Mouse (Mus musculus) CD4-positive, CD25-positive, alpha-beta regulatory T cell, adult 2 months (primary cell): ENCODE results near the gene Hic1.

Experiments
- DNase-seq: peaks from one replicate; pipeline ENCODE4 v3.0.0-alpha.2; 2012; ENCODE audit warnings: low read depth, low spot score

Hic1 gene

GRCm38 (mm10) chr11:75148332-75149035, 20.8 kb downstream of the Hic1 start:
- DNase-seq = no peak

- no peak for DNase-seq
These were observed 21.5 kb downstream of the Hic1 start for GRCm38 (mm10) chr11:75147846-75148168.

GRCm38 (mm10) chr11:75147106-75147845, 22.0 kb downstream of the Hic1 start:
- no peak for DNase-seq

GRCm38 (mm10) chr11:75145841-75146240, 23.5 kb downstream of the Hic1 start:
- no peak for DNase-seq

GRCm38 (mm10) chr11:75142749-75143148, 26.6 kb downstream of the Hic1 start:
- DNase-seq = no peak

GRCm38 (mm10) chr11:75141913-75142312, 27.4 kb downstream of the Hic1 start:
- no peak for DNase-seq

- no peak for DNase-seq
These were observed 28.3 kb downstream of the Hic1 start for GRCm38 (mm10) chr11:75141038-75141437.

GRCm38 (mm10) chr11:75140431-75140830, 28.9 kb downstream of the Hic1 start:
- DNase-seq = no peak

- no peak for DNase-seq
These were observed 30.0 kb downstream of the Hic1 start for GRCm38 (mm10) chr11:75139122-75139963.

- DNase-seq = peak; percentile 50
These were observed 32.5 kb downstream of the Hic1 start for GRCm38 (mm10) chr11:75136666-75137398.

GRCm38 (mm10) chr11:75135358-75135757, 34.0 kb downstream of the Hic1 start:
- no peak for DNase-seq

GRCm38 (mm10) chr11:75134485-75135068, 34.7 kb downstream of the Hic1 start:
- no peak for DNase-seq

GRCm38 (mm10) chr11:75133951-75134350, 35.4 kb downstream of the Hic1 start:
- no peak for DNase-seq

- no peak for DNase-seq
These were observed 35.9 kb downstream of the Hic1 start for GRCm38 (mm10) chr11:75133391-75133790.

- DNase-seq = no peak
These were observed 37.0 kb downstream of the Hic1 start for GRCm38 (mm10) chr11:75132278-75132677.

- no peak for DNase-seq
These were observed 38.0 kb downstream of the Hic1 start for GRCm38 (mm10) chr11:75131300-75131699.

- DNase-seq = no peak
These were observed 39.8 kb downstream of the Hic1 start for GRCm38 (mm10) chr11:75129481-75129880.

GRCm38 (mm10) chr11:75126384-75126783, 42.9 kb downstream of the Hic1 start:
- DNase-seq = no peak

- no peak for DNase-seq
These were observed 44.9 kb downstream of the Hic1 start for GRCm38 (mm10) chr11:75124406-75124805.

GRCm38 (mm10) chr11:75121348-75121747, 48.0 kb downstream of the Hic1 start:
- DNase-seq = no peak

- no peak for DNase-seq
These were observed 49.5 kb downstream of the Hic1 start for GRCm38 (mm10) chr11:75119841-75120240.
